Mouse (Mus musculus) megakaryocyte, embryonic 14.5 days (primary cell): ENCODE data around the gene Mmab.

Experiments used
- FLI1 ChIP-seq: IDR thresholded peaks from 2 replicates; pipeline ENCODE4 v1.6.1; 2012; ENCODE audit warnings: low read length, inconsistent platforms, mixed read lengths
- GATA1 ChIP-seq: IDR thresholded peaks from 3 replicates; pipeline ENCODE4 v1.6.1; 2012; ENCODE audit warnings: mixed read lengths, low read length, inconsistent platforms, borderline replicate concordance

DNA sequence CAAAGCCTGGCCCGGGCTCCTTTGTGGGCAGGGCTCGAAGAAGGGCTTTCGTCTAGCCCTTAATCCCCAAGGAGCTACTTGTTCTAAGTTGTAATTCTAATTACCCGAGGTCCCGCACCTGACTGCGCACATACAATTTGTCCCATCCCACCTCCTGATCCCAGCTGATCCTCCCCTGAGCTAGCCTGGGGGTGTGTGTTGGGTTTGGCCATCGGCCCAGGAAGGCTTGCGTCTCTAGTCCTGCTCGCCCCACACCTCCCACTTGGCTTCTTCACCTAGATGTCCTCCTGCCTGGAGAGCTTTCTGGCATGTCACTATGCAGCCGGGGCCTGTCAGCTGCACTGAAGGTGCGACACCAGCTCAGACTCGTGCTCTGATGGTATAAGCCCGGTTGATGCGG lies 8.3 kb downstream of the Mmab start:
- TF ChIP-seq GATA1 = no peak
- no peak for TF ChIP-seq FLI1
